Mouse (Mus musculus) spleen, adult 2 months (tissue): ENCODE results near the gene Retsat. TPM values are rescaled to one million over a fixed set of nuclear protein-coding genes. Genes with fewer than 3 reads are reported as not detected.

Experiments used
- DNase-seq, 2 experiments: peaks; one replicate each; pipeline versions ENCODE4 v3.0.0 to v3.0.0-alpha.2; 2012 to 2021; ENCODE audit warnings: low spot score in 2 of 2, low read depth in 1 of 2
- H3K27ac ChIP-seq: fragments of 200-500 bp; 2 replicates; pipeline ENCODE4 v1.5.1; 2012; ENCODE audit warnings: low read length, inconsistent platforms; ENCODE audit not compliant: insufficient read depth
- H3K27me3 ChIP-seq: fragments of 200-500 bp; 2 replicates; pipeline ENCODE4 v1.6.1; 2012; ENCODE audit warnings: mild to moderate bottlenecking, moderate library complexity, low read length, inconsistent platforms; ENCODE audit not compliant: control insufficient read depth, insufficient read depth
- H3K36me3 ChIP-seq: fragments of 200-500 bp; 2 replicates; pipeline ENCODE4 v1.6.1; 2012; ENCODE audit warnings: mild to moderate bottlenecking, low read length, inconsistent platforms; ENCODE audit not compliant: control insufficient read depth, insufficient read depth
- H3K4me1 ChIP-seq: fragments of 200-500 bp; 2 replicates; pipeline ENCODE4 v1.6.1; 2011; ENCODE audit warnings: inconsistent platforms; ENCODE audit not compliant: control insufficient read depth, insufficient read depth, insufficient read length
- H3K4me3 ChIP-seq: fragments of 200-500 bp; 2 replicates; pipeline ENCODE4 v1.5.1; 2011; ENCODE audit warnings: mild to moderate bottlenecking, inconsistent platforms; ENCODE audit not compliant: insufficient read depth, insufficient read length; ENCODE audit errors: extremely low read depth
- CTCF ChIP-seq: fragments of 200-500 bp; IDR thresholded peaks from 2 replicates; pipeline ENCODE4 v1.5.1; 2011; ENCODE audit warnings: mild to moderate bottlenecking, inconsistent platforms; ENCODE audit not compliant: insufficient read depth, insufficient read length, insufficient replicate concordance; ENCODE audit errors: extremely low read depth
- POLR2A ChIP-seq: fragments of 200-500 bp; IDR thresholded peaks from 2 replicates; pipeline ENCODE4 v1.6.1; 2011; ENCODE audit warnings: low read depth, low read length, inconsistent platforms
- WGBS: fragments of 180-500 bp; shearing (Covaris S2); methylation state at CpG from one replicate; pipeline ENCODE4 v1.1.7; 2018; 5-methylcytosine and 5-hydroxymethylcytosine counted together
- polyA plus RNA-seq: library from polyadenylated mRNA; depleted of rRNA; stranded (reverse); fragments of >200 nt; gene quantifications from 2 replicates; pipeline ENCODE4 v1.2.3, GENCODE M21; 2012; rRNA removed

The Retsat gene
- 5.5 and 5.9 TPM in 2 replicates for polyA plus RNA-seq

DNA sequence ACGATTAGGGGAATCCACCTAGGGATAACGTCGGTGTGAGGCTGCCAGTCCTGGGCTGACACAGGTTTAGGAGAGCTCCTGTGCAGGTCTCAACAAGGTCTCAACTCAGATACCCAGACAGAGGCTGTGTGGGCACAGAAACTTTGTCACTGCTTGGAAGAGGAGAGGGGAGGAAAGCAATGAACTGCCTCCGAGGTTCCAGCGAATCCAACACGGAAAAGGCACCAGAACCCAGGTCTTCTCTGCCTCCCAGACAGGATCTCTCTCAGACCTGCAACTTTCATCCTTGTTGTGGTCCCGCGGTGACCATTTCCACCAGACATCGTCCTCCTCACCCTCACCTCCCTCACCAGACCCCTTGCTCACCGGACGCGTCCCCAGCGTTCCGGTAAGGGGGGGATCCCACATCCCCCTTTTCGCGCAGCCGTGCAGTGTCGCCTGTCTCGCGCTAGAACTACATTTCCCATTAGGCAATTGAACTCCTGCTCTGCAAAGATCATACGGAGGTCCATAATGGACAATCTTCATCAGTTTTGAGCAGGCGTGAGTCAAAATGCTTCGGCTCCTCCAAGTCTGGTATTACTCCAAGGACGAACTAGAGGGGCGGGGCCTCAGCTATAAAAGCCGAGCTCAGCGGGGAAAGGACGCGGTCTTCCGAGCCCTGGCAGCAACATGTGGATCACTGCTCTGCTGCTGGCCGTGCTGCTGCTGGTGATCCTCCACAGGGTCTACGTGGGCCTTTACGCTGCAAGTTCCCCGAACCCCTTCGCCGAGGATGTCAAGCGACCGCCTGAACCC lies at the start of gene Retsat, which contains the start of gene Elmod3:
Gene Retsat (plus strand): TSS at position 520 of the 798 bp plus-strand sequence.
Gene Elmod3 (minus strand): TSS at position 458 of the 798 bp plus-strand sequence.
- TF ChIP-seq POLR2A (no peak), CTCF (no peak)

DNA sequence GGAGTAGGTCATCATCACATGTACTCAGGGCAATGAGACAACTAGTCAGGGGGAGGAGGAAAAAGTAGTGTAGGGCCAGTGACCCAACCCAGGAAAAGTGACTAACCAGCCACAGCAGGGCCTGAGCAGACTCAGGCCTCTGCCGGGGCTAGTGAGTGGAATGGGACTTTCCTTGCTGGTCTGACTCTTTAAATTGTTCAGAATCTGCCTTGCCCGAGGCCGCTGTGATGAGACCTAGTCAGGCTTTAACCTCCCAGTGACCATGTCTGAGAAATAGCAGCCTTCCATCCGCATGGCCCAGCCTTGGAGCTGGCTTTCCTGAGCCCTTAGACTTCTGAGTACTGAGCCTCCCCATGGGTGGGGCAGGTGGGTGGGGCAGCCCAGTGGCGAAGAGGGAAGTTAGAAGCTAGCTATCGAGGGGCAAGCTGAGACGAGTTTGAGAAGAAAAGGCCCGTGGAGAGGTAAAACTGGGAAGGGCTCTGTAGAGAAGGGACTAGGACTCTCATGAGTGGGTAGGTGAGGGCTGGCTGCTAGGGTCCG lies 49.2 kb upstream of the Retsat start:
- DNase-seq = peak in 1 of 2 experiments; percentile 77
- peak overlapping the region; percentile 87 for H3K27ac ChIP-seq
- 16% methylated on average over 9 of the region's 9 CpGs for WGBS
- H3K27me3 ChIP-seq = no peaks in the 10 kb centered on the region
- no peaks in the 10 kb centered on the region for H3K36me3 ChIP-seq
- TF ChIP-seq POLR2A = no peak
- no peak for TF ChIP-seq CTCF
- H3K4me3 ChIP-seq = peak overlapping the region; percentile 62
- H3K4me1 ChIP-seq = peaks cover 41% of the 10 kb centered on the region

More for the DNA sequence above, at the start of gene Retsat, which contains the start of gene Elmod3:
- peaks cover 6% of the 10 kb centered on the region; the same call in 1 of the 2 replicates for H3K4me1 ChIP-seq
- peak within 1 kb of the TSS; percentile 64 for H3K27ac ChIP-seq
- no peaks in the 10 kb centered on the region for H3K36me3 ChIP-seq
- 1% methylated on average over 38 of the region's 38 CpGs for WGBS
- no peaks in the 10 kb centered on the region for H3K27me3 ChIP-seq
- peak; percentile 73 to 81 for DNase-seq
- peak within 1 kb of the TSS; percentile 77 for H3K4me3 ChIP-seq

DNA sequence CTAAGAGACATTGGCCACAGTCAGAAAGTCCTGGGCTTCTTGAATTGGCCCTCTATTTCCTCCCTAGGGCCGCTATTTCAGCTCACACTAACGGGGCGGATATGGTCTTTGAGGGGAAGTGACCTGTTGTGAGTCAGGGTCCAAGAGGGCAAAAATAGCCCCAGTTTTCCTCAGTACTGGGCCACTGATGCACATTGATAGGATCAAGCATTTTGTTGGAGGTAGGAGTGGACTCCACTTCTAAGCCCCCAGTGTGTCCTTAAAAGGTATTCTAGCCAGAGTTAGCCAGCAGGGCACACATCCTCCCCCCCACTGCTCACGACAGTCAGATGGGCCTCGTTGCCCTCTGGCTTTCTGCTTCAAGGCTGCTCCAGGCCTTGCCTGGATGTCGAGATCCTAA lies 48.2 kb upstream of the Retsat start:
- 44% methylated on average over 6 of the region's 6 CpGs for WGBS
- no peak for TF ChIP-seq POLR2A
- TF ChIP-seq CTCF = no peak
- peak overlapping the region; percentile 62; the same call in 1 of the 2 replicates for H3K4me3 ChIP-seq

DNA sequence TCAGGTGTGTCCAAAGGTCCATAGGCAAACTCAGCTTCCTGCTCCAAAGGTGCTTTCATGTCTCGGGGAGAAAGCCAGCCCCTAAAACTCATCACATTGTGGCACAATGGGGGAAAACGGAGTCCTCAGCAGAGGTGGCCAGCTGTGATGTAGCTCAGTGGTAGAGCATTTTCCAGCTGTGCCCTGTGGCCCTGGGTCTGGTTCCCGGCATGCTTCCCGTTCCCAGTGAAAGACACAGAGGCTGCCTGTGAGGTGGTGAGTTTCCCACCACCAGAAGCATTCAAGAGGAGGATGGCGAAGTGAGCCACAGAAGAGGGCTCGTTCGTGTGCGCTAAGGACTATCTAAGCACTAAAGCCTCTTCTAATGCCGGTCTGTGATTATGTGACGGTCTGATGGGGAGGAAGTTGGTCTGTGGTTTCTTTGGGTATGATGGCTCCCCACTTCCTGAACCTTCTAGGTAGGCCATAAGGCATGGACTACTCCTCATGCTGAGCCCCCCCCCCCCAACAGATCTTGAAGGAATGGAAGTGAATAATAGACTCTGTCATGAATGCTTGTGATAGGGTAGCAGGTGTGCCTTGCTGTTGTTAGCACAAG lies 47.7 kb upstream of the Retsat start:
- peak in 1 of 2 experiments; percentile 44 for DNase-seq
- Histone ChIP-seq H3K36me3 (no peaks in the 10 kb centered on the region), H3K4me1 (peaks cover 37% of the 10 kb centered on the region), H3K27ac (peak overlapping the region; percentile 87), H3K4me3 (peak overlapping the region; percentile 62), H3K27me3 (no peaks in the 10 kb centered on the region)
- TF ChIP-seq CTCF = no peak
- no peak for TF ChIP-seq POLR2A
- 12% methylated on average over 10 of the region's 10 CpGs for WGBS

More for the DNA sequence above, 48.2 kb upstream of the Retsat start:
- Histone ChIP-seq H3K36me3 (no peaks in the 10 kb centered on the region), H3K4me1 (peaks cover 41% of the 10 kb centered on the region), H3K27me3 (no peaks in the 10 kb centered on the region), H3K27ac (peak overlapping the region; percentile 87)
- DNase-seq = no peak

DNA sequence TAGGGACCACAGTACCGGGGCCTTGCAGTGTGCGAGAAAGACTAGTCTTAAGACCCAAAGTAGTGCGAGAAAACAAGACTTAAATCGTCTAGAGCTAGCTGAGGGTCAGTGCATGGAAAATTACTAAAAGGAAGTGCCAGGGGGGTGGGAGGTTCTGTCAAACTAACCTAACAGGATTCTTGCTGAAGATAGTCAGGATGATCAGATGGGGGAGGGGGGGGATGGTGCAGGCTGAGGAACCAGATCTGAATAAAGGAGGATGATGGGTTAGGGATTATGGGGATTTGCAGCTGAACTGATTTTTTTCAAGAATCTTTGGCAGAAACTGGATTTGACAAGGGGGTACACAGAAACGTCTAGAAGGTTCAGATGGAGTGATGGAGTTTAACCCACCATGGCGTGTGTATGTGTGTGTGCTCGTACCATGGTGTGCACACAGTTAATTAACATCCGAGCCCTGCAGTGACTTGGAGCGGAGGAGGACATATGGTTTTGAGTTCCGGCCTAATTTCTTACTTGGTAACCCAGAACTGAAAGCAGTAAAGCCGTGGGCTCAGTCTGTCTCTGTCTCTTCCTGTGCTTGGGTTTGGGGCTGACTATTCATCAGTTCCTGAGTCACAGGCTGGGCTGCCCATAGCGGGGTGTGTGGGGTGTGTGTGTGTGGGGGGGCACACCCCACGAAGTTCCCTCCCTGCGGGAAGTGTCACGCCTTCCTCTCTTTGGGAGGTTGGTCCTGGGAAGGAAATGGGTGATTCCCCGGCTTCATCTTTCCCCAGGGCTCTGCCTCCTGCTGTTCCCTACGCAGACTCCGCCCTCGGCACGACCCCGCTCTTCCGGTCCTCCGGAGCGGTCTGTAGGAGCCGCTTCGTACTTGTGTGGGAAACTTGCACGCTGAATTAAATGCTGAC lies 45.9 kb upstream of the Retsat start:
- Histone ChIP-seq H3K4me3 (peak overlapping the region; percentile 54), H3K27me3 (no peaks in the 10 kb centered on the region), H3K27ac (peak overlapping the region; percentile 85), H3K4me1 (peaks cover 37% of the 10 kb centered on the region), H3K36me3 (no peaks in the 10 kb centered on the region)
- WGBS = 9% methylated on average over 27 of the region's 27 CpGs
- TF ChIP-seq POLR2A (no peak; the same call in 1 of the 2 replicates), CTCF (no peak)
- DNase-seq = peak in 1 of 2 experiments; percentile 57

DNA sequence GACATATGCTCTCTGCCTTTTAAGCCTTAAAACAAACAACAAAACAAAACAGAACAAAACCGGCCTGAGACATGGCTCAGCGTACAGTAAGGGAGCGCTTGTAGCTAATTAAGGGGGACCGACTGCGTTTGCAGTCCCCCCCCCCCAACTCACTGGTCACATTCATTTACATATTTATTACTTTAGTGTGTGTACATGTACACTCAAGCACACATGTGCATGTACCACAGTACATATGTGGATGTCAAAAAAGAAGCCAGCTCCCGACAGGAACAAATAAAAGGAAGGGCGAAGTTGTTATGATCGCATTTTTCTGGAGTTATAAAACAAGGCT lies 45.2 kb upstream of the Retsat start:
- Histone ChIP-seq H3K27me3 (no peaks in the 10 kb centered on the region), H3K4me3 (peak overlapping the region; percentile 54; the same call in 1 of the 2 replicates), H3K36me3 (peaks cover 3% of the 10 kb centered on the region; the same call in 1 of the 2 replicates), H3K4me1 (peaks cover 37% of the 10 kb centered on the region), H3K27ac (peak overlapping the region; percentile 85)
- TF ChIP-seq CTCF = no peak
- TF ChIP-seq POLR2A = no peak
- no peak for DNase-seq
- WGBS = 18% methylated on average over 8 of the region's 8 CpGs
